Mouse (Mus musculus) G1E (cell line): Measurements from ENCODE around the gene Gse1. TPM values are rescaled to one million over a fixed set of nuclear protein-coding genes. Genes with fewer than 3 reads are reported as not detected.

Experiments
- ATAC-seq: 2 replicates; pipeline ENCODE4 v1.8.0; 2016; ENCODE audit warnings: mild to moderate bottlenecking; ENCODE audit not compliant: insufficient number of reproducible peaks, poor library complexity, low FRiP score, severe bottlenecking; ENCODE audit errors: extremely low read depth
- DNase-seq: peaks from one replicate; pipeline ENCODE4 v3.0.0; 2012; ENCODE audit warnings: low spot score
- H3K27me3 ChIP-seq: 2 replicates; pipeline ENCODE4 v1.6.1; 2012; ENCODE audit warnings: mild to moderate bottlenecking, low read length, inconsistent platforms; ENCODE audit not compliant: insufficient read depth
- H3K36me3 ChIP-seq: replicated peaks from 2 replicates; pipeline ENCODE3; 2012; ENCODE audit warnings: mild to moderate bottlenecking, inconsistent platforms
- H3K4me1 ChIP-seq: 2 replicates; pipeline ENCODE4 v1.6.1; 2012; ENCODE audit warnings: low read depth, low read length, inconsistent platforms, mixed read lengths; ENCODE audit not compliant: insufficient read depth
- H3K4me3 ChIP-seq: 2 replicates; pipeline ENCODE4 v1.5.1; 2012; ENCODE audit warnings: low read depth, mild to moderate bottlenecking, inconsistent platforms, low read length, moderate library complexity, mixed read lengths
- H3K9me3 ChIP-seq: replicated peaks from 2 replicates; pipeline ENCODE4 v1.6.1; 2012; ENCODE audit warnings: inconsistent platforms
- CTCF ChIP-seq: IDR thresholded peaks from 2 replicates; pipeline ENCODE4 v1.5.1; 2012; ENCODE audit warnings: low read depth, low read length, inconsistent platforms, mixed read lengths
- GATA1 ChIP-seq: IDR thresholded peaks from 2 replicates; pipeline ENCODE4 v1.6.1; 2012; ENCODE audit warnings: borderline replicate concordance, low read length, inconsistent platforms, mixed read lengths
- GATA2 ChIP-seq: IDR thresholded peaks from 2 replicates; pipeline ENCODE4 v1.6.1; 2012; ENCODE audit warnings: low read depth, low read length, inconsistent platforms, borderline replicate concordance
- POLR2AphosphoS5 ChIP-seq: IDR thresholded peaks from 2 replicates; pipeline ENCODE4 v1.6.1; 2012; ENCODE audit warnings: low read depth, low read length, inconsistent platforms; ENCODE audit not compliant: insufficient replicate concordance
- TAL1 ChIP-seq: conservative IDR thresholded peaks from 2 replicates; pipeline ENCODE4 v1.6.1; 2012; ENCODE audit warnings: low read depth, low read length, inconsistent platforms, mixed read lengths
- polyA plus RNA-seq: library from polyadenylated mRNA; stranded (reverse); fragments of >175 nt; gene quantifications from 2 replicates; pipeline ENCODE4 v1.2.3, GENCODE M21; 2012
- total RNA-seq, 2 experiments: library from RNA; stranded (forward) in 1 of 2; stranded (reverse) in 1 of 2; fragments of 200-1000 nt in 1 of 2; fragments of >200 nt in 1 of 2; fragmentation: Nextera tagmentation in 1 of 2; gene quantifications; 2 replicates each; pipeline ENCODE4 v1.2.3; 2014 to 2017

The Gse1 gene
- total and polyA plus RNA-seq, 3 experiments, result 6.3 to 106 (median 48.4) TPM

DNA sequence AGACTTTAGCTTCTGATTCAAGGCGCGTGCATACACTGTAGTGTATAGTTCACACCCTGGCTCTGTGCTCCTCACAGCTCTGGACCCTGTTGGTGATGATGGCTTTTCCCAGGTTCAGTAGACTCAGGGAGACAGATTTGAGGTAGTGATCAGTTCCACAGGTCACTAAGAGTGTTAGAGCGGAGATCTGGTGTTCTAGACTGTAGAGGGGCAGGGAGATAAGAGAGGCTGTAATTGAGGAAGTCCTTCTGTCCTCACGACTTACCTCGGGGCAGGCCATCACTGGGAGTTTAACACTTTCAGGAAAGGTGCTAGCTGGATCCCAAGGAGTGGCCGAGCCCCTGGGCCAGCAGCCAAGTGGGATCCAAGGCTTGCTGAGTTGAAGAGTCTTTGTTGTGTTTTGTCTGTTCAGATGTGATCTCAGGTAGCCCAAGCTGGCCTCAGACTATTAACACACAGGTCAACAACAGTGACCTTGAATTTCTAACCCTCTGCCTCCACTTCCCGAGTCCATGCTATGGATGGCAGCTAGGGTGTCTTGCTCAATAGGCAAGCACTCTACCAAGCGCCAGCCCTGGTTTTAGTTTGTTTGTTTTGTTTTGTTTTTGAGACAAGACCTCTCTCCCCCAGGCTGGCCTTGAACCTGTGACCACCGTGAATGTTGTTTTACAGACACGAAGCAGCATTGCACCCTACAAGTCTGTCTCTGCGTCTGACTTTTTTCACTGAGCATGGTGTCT, 246.4 kb downstream of the Gse1 start:
- Histone ChIP-seq H3K9me3 (no peaks in the 10 kb centered on the region; the same call in 1 of the 2 replicates), H3K4me1 (peaks cover 77% of the 10 kb centered on the region), H3K36me3 (no peaks in the 10 kb centered on the region), H3K27me3 (peaks cover 52% of the 10 kb centered on the region), H3K4me3 (no peak overlapping the region; the same call in 1 of the 2 replicates)
- ATAC-seq, result no peak
- no peak for DNase-seq
- TF ChIP-seq CTCF (no peak), GATA2 (no peak), POLR2AphosphoS5 (no peak), GATA1 (no peak), TAL1 (no peak)

DNA sequence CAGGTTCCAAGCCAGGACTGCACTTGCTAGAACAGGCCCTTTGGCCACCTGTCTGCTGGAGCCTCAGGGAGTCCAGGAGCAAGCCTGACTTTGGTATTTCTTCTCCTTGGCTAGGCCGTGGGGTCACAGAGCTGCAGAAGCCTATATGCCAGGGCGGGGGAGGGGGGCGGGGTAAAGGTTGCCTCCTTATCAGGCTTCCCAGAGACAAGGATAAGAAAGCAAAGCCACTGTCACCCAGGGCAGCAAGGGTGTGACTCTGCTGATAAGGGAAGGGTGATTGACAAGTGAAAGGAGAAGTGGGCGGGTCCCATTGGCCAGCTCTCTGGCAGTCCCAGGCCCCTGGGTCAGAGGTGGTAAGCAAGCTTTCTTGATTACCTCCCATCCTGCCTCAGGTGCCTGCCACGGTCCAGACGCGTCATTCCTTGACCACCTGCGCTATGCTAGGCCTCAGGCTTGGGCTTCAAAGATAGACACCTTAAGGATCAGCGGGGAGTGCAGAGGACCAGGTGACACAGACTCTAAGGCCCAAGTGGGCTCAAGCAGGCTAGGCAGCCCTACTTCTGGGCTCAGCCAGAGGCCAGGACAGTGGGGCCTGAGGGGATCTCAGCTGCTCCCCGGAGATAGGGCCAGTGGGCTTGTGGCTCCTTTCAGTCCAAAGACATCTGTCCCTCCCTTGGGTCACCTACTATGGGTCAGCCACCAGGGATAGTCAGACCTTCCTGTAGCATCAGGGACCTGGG, 247.4 kb downstream of the Gse1 start:
- ATAC-seq (peak; percentile 92), DNase-seq (peak; percentile 88)
- Histone ChIP-seq H3K27me3 (peaks cover 42% of the 10 kb centered on the region), H3K4me3 (peak overlapping the region; percentile 65; the same call in 1 of the 2 replicates), H3K9me3 (no peaks in the 10 kb centered on the region; the same call in 1 of the 2 replicates), H3K36me3 (no peaks in the 10 kb centered on the region), H3K4me1 (peaks cover 85% of the 10 kb centered on the region)
- 0 out of 2 replicates have a peak, but pooled peaks have one; percentile 54 for TF ChIP-seq GATA2
- no peak for TF ChIP-seq GATA1
- no peak for TF ChIP-seq CTCF
- peak; percentile 96 for TF ChIP-seq TAL1
- no peak for TF ChIP-seq POLR2AphosphoS5

DNA sequence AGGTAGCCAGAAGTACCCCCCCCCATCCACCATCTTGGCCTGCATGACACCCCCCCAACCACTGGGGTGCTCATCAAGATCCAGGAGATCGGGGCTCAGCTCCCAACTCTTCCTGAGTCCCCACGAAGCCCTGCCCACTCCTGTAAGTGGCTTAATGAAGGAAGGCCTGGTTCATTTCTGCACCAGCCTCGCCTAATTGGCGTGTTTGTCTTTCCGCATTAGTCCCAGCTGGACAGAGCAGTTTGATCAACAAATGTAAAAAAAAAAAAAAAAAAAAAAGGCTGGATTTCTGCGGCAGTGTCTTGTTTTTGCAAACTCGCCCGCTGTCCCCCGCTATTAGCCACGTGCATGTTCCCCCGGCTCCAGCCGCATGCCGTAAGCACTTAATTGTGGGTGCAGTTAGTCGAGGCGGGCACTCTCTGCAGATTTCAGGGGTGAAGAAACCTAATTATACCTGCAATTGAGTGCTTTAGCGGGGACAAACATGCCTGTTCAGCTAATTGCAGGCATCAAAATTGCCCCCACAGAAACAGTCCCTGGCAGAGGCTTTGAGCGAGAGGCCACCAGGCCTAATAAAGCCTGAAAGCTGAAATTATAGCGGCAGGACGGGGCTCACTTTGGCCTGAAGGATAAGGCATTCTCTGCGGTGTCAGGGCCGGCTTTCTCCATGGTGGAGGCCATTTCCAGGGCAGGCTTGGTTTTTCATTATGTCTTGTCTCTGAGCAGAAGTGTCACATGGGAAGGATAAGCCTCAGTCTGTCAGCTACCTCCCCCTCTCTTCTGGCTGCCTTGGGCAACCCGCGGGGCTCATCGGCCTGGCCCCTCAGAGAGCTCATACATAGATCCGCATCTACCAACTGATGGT, 248.7 kb downstream of the Gse1 start:
- DNase-seq (no peak), ATAC-seq (no peak)
- peaks cover 79% of the 10 kb centered on the region for H3K4me1 ChIP-seq
- H3K27me3 ChIP-seq, result peaks cover 40% of the 10 kb centered on the region
- TF ChIP-seq POLR2AphosphoS5 (no peak), GATA2 (no peak), TAL1 (no peak), CTCF (no peak), GATA1 (no peak)
- no peaks in the 10 kb centered on the region for H3K36me3 ChIP-seq
- no peak overlapping the region; the same call in 1 of the 2 replicates for H3K4me3 ChIP-seq
- no peaks in the 10 kb centered on the region; the same call in 1 of the 2 replicates for H3K9me3 ChIP-seq

- no peak for ATAC-seq
- Histone ChIP-seq H3K36me3 (no peaks in the 10 kb centered on the region), H3K4me3 (no peak overlapping the region), H3K27me3 (peaks cover 33% of the 10 kb centered on the region), H3K9me3 (no peaks in the 10 kb centered on the region), H3K4me1 (peaks cover 78% of the 10 kb centered on the region)
- TF ChIP-seq GATA2, result no peak
- no peak for TF ChIP-seq TAL1
- no peak for TF ChIP-seq POLR2AphosphoS5
- no peak for TF ChIP-seq CTCF
- DNase-seq, result no peak
These were observed 250.5 kb downstream of the Gse1 start for GRCm38 (mm10) chr8:120478754-120479153.

- TF ChIP-seq TAL1 (peak; percentile 59), POLR2AphosphoS5 (no peak), CTCF (no peak), GATA2 (no peak), GATA1 (no peak)
- H3K27me3 ChIP-seq, result peaks cover 41% of the 10 kb centered on the region
- H3K4me3 ChIP-seq, result no peak overlapping the region
- no peak for DNase-seq
- H3K9me3 ChIP-seq, result no peaks in the 10 kb centered on the region
- H3K36me3 ChIP-seq, result no peaks in the 10 kb centered on the region
- peaks cover 78% of the 10 kb centered on the region for H3K4me1 ChIP-seq
- no peak for ATAC-seq
These were observed 251.4 kb downstream of the Gse1 start for GRCm38 (mm10) chr8:120479691-120480090.
